Mouse (Mus musculus): ENCODE results near the gene Hspbap1.

Hspbap1 gene

GRCm38 (mm10) chr16:35769878-35770657 lies at the start of gene Hspbap1:
Hspbap1 (plus strand) TSS chr16:35770375.
- DNase-seq (ENCODE audit: low read depth, low spot score) = peak; percentile 96

- no peak for DNase-seq (ENCODE audit: low read depth, low spot score)
These were observed 45.6 kb upstream of the Hspbap1 start for GRCm38 (mm10) chr16:35724561-35724960.

GRCm38 (mm10) chr16:35726601-35727000 lies 43.6 kb upstream of the Hspbap1 start:
- DNase-seq (ENCODE audit: low read depth, low spot score) = no peak

DNA sequence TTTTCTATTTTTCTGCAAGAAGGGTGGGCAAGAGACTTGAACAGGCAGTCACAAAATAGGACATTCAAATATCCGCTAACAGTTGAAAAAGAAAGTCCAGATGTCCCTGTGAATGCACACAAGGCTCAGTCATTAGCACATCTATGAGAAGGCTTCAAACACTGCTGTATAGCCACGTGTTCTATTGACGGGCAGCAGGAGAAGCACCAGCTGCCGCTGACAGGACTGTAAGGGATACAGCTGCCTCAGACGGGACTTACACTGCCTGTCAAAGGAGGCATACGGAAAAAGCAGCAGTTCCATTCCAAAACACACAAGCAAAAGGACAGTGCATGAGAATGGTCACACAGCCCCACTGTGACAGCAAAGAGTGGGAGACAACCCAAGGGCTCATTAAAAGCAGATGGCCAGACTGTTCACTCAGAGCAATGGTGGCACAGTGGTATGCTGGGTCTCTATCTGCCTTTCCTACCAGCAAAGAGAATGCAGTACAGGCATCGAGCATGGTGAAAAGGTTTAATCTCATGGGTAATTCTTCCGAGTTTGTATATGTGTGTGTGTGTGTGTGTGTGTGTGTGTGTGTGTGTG lies 40.9 kb upstream of the Hspbap1 start:
- DNase-seq (ENCODE audit: low read depth, low spot score) = no peak

DNA sequence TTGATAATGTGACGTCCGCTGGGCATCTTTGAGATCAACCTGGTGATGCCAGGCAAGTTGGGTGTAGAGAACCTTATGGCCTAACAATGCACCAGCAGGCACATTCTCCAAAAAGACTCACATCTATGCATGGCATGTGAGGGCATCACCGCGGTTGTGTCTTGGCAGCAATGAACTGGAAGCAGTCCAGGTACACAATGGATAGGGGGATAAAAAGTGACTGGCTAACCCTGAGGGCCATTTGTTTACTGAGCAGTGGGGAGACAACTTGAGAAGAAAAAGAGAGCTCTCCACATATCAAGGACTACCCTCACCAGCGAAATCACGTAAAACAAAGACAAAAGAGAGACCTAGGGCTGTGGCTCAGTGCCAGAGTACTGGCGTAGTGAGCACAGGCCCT lies 38.1 kb upstream of the Hspbap1 start:
- no peak for DNase-seq (ENCODE audit: low read depth, low spot score)

DNA sequence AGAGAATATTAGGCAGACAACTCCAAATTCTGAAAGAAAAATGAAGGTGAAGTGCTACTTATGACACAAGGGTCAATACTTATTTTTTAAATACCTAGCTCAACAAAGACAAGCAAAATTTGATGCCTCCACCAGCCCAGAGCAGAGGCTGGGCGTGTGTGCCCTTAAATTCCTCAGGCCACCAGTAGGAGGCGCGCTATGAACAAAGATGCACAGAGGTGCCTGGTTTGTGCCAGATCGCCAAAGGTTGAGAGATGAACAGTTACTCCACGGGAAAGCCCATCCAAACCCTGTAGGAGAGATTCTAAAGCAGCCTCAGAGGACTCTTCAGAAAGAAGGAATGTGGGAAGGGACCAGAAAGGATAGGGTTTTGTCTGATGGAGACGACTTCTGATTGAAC lies 36.1 kb upstream of the Hspbap1 start:
- DNase-seq (ENCODE audit: low read depth, low spot score) = peak; percentile 84

DNA sequence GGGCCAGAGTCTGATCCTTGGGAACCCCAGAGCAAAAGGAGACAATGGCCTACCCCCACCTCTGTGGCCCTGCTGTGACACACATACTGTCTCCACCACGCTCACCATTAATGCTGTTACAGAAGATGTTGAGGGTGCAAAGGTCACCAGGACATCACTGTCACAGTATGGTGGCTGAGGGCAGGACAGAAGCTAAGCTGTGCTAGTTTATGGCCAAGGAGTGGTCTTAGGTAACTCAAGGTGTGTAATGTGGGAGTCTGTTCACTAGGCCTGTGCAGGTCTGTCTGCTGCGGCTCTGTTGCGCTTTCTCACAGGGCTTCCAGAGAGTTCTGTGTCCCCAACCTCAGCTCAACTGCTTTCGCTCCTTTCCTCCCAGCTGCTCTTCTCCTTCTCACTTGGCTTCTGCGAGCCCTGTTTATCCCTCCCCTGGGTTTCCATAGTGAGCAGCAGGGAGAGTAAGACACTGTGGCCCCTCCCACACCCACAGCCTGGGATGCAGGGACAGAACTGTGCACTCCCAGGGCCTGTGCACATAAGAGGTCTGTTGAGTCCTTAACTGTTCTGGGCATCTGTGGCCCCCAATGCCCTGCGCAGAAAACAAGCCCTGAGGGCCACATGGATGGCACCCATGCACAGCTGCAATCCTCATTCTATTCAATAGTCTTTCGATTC lies 31.9 kb upstream of the Hspbap1 start:
- no peak for DNase-seq (ENCODE audit: low read depth, low spot score)

GRCm38 (mm10) chr16:35739548-35739947 lies 30.6 kb upstream of the Hspbap1 start:
- DNase-seq (ENCODE audit: low read depth, low spot score) = no peak

GRCm38 (mm10) chr16:35740357-35740756 lies 29.8 kb upstream of the Hspbap1 start:
- DNase-seq (ENCODE audit: low read depth, low spot score) = no peak

- no peak for DNase-seq (ENCODE audit: low read depth, low spot score)
These were observed 29.2 kb upstream of the Hspbap1 start for GRCm38 (mm10) chr16:35740943-35741342.

GRCm38 (mm10) chr16:35741621-35742020 lies 28.6 kb upstream of the Hspbap1 start:
- peak; percentile 31 for DNase-seq (ENCODE audit: low read depth, low spot score)

GRCm38 (mm10) chr16:35742251-35742937 lies 27.8 kb upstream of the Hspbap1 start:
- DNase-seq (ENCODE audit: low read depth, low spot score) = peak; percentile 67

GRCm38 (mm10) chr16:35747417-35748236 lies 22.5 kb upstream of the Hspbap1 start:
- peak; percentile 26 for DNase-seq (ENCODE audit: low read depth, low spot score)

GRCm38 (mm10) chr16:35748237-35748603 lies 22.0 kb upstream of the Hspbap1 start:
- no peak for DNase-seq (ENCODE audit: low read depth, low spot score)

- no peak for DNase-seq (ENCODE audit: low read depth, low spot score)
These were observed 20.8 kb upstream of the Hspbap1 start for GRCm38 (mm10) chr16:35749385-35749784.

DNA sequence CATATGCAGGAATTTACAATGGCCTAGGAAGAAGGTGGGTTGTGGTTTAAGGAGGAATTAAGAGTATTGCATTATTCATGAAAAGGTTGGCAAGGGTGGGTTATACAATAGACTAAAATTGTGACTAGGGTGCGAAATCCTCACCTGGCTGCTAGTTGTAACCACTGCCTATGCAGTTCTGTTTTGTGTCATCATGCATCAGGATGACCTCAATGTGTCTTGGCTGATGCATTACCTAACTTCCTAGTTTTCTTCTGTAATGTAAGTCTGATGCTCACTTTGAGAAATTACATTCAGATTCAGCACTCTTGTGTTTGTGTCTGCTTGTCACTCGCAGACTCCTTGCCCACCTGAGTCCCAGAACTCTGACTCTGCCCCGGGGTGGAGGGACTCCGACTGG lies 18.3 kb upstream of the Hspbap1 start:
- DNase-seq (ENCODE audit: low read depth, low spot score) = no peak

GRCm38 (mm10) chr16:35753926-35754325 lies 16.2 kb upstream of the Hspbap1 start:
- DNase-seq (ENCODE audit: low read depth, low spot score) = no peak

DNA sequence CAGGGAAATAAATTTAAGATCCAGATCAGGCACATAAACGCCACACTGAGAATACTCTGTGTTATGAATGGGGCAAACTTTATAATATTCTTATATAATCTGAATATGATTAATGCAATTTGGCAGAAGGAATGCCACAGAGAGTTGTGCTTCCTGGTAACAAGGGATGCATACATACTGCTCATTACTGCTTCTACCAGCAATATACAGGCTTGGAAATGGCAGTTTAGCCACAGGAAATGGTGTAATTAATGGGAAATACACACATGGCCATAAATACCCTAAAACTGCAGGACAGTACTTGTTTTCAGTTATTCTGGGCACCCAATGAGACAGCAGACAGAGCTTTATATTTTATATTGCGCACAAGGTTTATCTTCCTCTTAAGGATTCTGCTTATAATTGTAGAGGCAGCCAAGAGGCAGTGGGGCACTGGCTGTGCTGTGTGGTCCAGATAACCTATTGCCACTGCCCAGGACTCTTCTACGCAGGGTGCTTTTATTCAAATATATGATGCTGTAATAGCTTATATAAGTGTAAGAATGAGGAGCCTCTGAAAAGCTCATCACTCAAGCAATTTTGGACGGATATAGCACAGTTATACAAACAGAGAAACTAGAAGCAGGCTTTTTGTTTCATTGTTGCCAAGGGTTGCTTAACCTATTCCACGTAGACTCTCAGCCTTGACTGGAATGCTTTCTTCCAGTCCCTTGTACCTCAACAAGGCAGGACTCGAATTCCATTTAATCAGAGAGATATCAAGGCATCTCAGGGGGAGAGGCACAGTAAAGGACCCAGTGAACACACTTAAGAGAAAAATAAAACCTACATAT lies 14.5 kb upstream of the Hspbap1 start:
- no peak for DNase-seq (ENCODE audit: low read depth, low spot score)

DNA sequence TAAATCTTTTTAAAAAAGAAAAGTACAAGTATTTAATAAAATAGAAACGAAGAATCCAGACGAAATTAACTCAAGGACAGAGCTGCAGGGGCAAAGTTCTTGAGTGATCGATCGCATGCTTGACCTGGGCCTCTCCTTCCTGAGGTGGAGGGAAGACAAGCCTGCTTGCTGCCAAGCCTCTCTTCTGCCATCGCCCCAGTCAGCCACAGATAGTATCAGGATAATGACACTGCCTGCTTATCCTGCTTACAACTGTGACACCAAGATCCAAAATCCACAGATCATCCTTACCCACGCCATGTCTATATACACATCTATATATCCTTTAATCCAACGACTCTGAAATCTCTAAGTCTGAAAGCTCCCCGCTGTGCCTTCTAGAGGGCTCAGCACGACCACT lies 13.5 kb upstream of the Hspbap1 start:
- DNase-seq (ENCODE audit: low read depth, low spot score) = no peak

DNA sequence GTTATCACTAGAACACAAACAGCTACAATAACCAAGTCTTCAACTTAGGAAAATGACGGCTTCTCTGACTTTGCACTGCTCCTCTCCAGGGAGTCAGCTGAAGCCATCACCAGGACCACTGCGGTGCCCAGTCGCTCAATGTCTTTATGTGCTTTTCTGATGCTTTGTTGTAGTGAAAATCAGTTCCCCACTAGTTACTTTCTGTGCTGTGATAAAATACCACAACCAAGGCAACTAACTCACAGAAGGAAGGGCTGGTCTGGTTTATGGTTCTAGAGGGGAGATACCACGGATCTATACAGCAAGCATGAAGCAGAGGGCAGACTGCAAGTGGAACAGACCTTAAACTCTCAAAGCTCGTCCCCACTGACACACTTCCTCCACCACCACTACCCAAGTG lies 10.8 kb upstream of the Hspbap1 start:
- no peak for DNase-seq (ENCODE audit: low read depth, low spot score)
